Mouse (Mus musculus): ENCODE measurements around the gene Adcy6. TPM values are rescaled to one million over a fixed set of nuclear protein-coding genes. Genes with fewer than 3 reads are reported as not detected.

Adcy6 gene
- polyA plus RNA-seq, 1 experiment from 2014 or later = 11.2 TPM

GRCm38 (mm10) chr15:98632107-98632744 lies 22.4 kb upstream of the Adcy6 start:
- WGBS = under 1% methylated on average over 25 of the region's 25 CpGs
- H3K9me3 ChIP-seq (ENCODE audit: control insufficient read depth, low read length) = no peaks in the 10 kb centered on the region
- H3K4me1 ChIP-seq (replicated peaks; ENCODE audit: control insufficient read depth, insufficient read depth, low read length) = peaks cover 42% of the 10 kb centered on the region
- H3K4me2 ChIP-seq (ENCODE audit: low read depth, low read length, severe bottlenecking) = peak overlapping the region; percentile 97
- ATAC-seq (replicated peaks; ENCODE audit: low FRiP score) = peak; percentile 50
- peak overlapping the region; percentile 34; the same call in 1 of the 2 replicates for H3K27ac ChIP-seq (ENCODE audit: low read depth, low read length)
- peak; percentile 81 for DNase-seq (ENCODE audit: low spot score)
- peaks cover 54% of the 10 kb centered on the region for H3K27me3 ChIP-seq (ENCODE audit: control insufficient read depth, insufficient read depth, low read length)
- H3K9ac ChIP-seq (ENCODE audit: low read length) = peak overlapping the region; percentile 51
- H3K4me3 ChIP-seq (ENCODE audit: low read depth, low read length) = peak overlapping the region; percentile 83
- no peaks in the 10 kb centered on the region for H3K36me3 ChIP-seq (ENCODE audit: control insufficient read depth, insufficient read depth, low read length)

- 0 out of 2 replicates have a peak overlapping the region, but pooled peaks have one; percentile 34 for H3K27ac ChIP-seq (ENCODE audit: low read depth, low read length)
- H3K27me3 ChIP-seq (ENCODE audit: control insufficient read depth, insufficient read depth, low read length) = peaks cover 49% of the 10 kb centered on the region
- DNase-seq (ENCODE audit: low spot score) = peak; percentile 91
- 2% methylated on average over 18 of the region's 18 CpGs for WGBS
- no peaks in the 10 kb centered on the region for H3K36me3 ChIP-seq (ENCODE audit: control insufficient read depth, insufficient read depth, low read length)
- H3K9ac ChIP-seq (ENCODE audit: low read length) = peak overlapping the region; percentile 51; the same call in 1 of the 2 replicates
- H3K4me3 ChIP-seq (ENCODE audit: low read depth, low read length) = peak overlapping the region; percentile 83
- H3K9me3 ChIP-seq (ENCODE audit: control insufficient read depth, low read length) = no peaks in the 10 kb centered on the region
- peaks cover 42% of the 10 kb centered on the region for H3K4me1 ChIP-seq (replicated peaks; ENCODE audit: control insufficient read depth, insufficient read depth, low read length)
- H3K4me2 ChIP-seq (ENCODE audit: low read depth, low read length, severe bottlenecking) = peak overlapping the region; percentile 97
- ATAC-seq (replicated peaks; ENCODE audit: low FRiP score) = peak; percentile 19
Measured at GRCm38 (mm10) chr15:98631493-98631892, 21.6 kb upstream of the Adcy6 start.

GRCm38 (mm10) chr15:98630540-98630939 lies 20.7 kb upstream of the Adcy6 start, which contains the start of gene Cacnb3:
Gene Cacnb3, plus strand, starts transcription at chr15:98630840.
- 35% methylated on average over 4 of the region's 4 CpGs for WGBS
- Histone ChIP-seq H3K27me3 (ENCODE audit: control insufficient read depth, insufficient read depth, low read length) (peaks cover 45% of the 10 kb centered on the region), H3K4me1 (replicated peaks; ENCODE audit: control insufficient read depth, insufficient read depth, low read length) (peaks cover 39% of the 10 kb centered on the region)

GRCm38 (mm10) chr15:98629464-98629863 lies 19.6 kb upstream of the Adcy6 start:
- Histone ChIP-seq H3K27ac (ENCODE audit: low read depth, low read length) (no peak overlapping the region), H3K4me1 (replicated peaks; ENCODE audit: control insufficient read depth, insufficient read depth, low read length) (peaks cover 38% of the 10 kb centered on the region), H3K9ac (ENCODE audit: low read length) (no peak overlapping the region), H3K4me2 (ENCODE audit: low read depth, low read length, severe bottlenecking) (no peak overlapping the region), H3K27me3 (ENCODE audit: control insufficient read depth, insufficient read depth, low read length) (peaks cover 45% of the 10 kb centered on the region), H3K4me3 (ENCODE audit: low read depth, low read length) (no peak overlapping the region), H3K36me3 (ENCODE audit: control insufficient read depth, insufficient read depth, low read length) (no peaks in the 10 kb centered on the region), H3K9me3 (ENCODE audit: control insufficient read depth, low read length) (no peaks in the 10 kb centered on the region)
- no peak for ATAC-seq (replicated peaks; ENCODE audit: low FRiP score)
- 57% methylated on average over 6 of the region's 6 CpGs for WGBS
- DNase-seq (ENCODE audit: low spot score) = no peak

More at GRCm38 (mm10) chr15:98630540-98630939, 20.7 kb upstream of the Adcy6 start, which contains the start of gene Cacnb3:
- peak within 1 kb of the TSS; percentile 51; the same call in 1 of the 2 replicates for H3K9ac ChIP-seq (ENCODE audit: low read length)
- no peak for DNase-seq (ENCODE audit: low spot score)
- H3K4me2 ChIP-seq (ENCODE audit: low read depth, low read length, severe bottlenecking) = peak within 1 kb of the TSS; percentile 97; the same call in 1 of the 2 replicates
- H3K9me3 ChIP-seq (ENCODE audit: control insufficient read depth, low read length) = no peaks in the 10 kb centered on the region
- ATAC-seq (replicated peaks; ENCODE audit: low FRiP score) = no peak
- peak within 1 kb of the TSS; percentile 83 for H3K4me3 ChIP-seq (ENCODE audit: low read depth, low read length)
- no peak within 1 kb of the TSS for H3K27ac ChIP-seq (ENCODE audit: low read depth, low read length)
- no peaks in the 10 kb centered on the region for H3K36me3 ChIP-seq (ENCODE audit: control insufficient read depth, insufficient read depth, low read length)

- WGBS = 10% methylated on average over 20 of the region's 20 CpGs
Measured at GRCm38 (mm10) chr15:98628589-98629254, 18.8 kb upstream of the Adcy6 start.

GRCm38 (mm10) chr15:98626487-98627212 lies 16.8 kb upstream of the Adcy6 start:
- no peaks in the 10 kb centered on the region for H3K9me3 ChIP-seq (ENCODE audit: control insufficient read depth, low read length)
- no peak overlapping the region for H3K4me2 ChIP-seq (ENCODE audit: low read depth, low read length, severe bottlenecking)
- WGBS = 80% methylated on average over 7 of the region's 7 CpGs
- H3K4me1 ChIP-seq (replicated peaks; ENCODE audit: control insufficient read depth, insufficient read depth, low read length) = peaks cover 17% of the 10 kb centered on the region
- DNase-seq (ENCODE audit: low spot score) (no peak), ATAC-seq (replicated peaks; ENCODE audit: low FRiP score) (no peak)
- no peak overlapping the region for H3K4me3 ChIP-seq (ENCODE audit: low read depth, low read length)
- H3K36me3 ChIP-seq (ENCODE audit: control insufficient read depth, insufficient read depth, low read length) = no peaks in the 10 kb centered on the region
- no peak overlapping the region for H3K27ac ChIP-seq (ENCODE audit: low read depth, low read length)
- no peak overlapping the region for H3K9ac ChIP-seq (ENCODE audit: low read length)
- peaks cover 24% of the 10 kb centered on the region for H3K27me3 ChIP-seq (ENCODE audit: control insufficient read depth, insufficient read depth, low read length)

More at GRCm38 (mm10) chr15:98628589-98629254, 18.8 kb upstream of the Adcy6 start:
- DNase-seq (ENCODE audit: low spot score) = peak; percentile 66
- Histone ChIP-seq H3K27me3 (ENCODE audit: control insufficient read depth, insufficient read depth, low read length) (peaks cover 38% of the 10 kb centered on the region), H3K9ac (ENCODE audit: low read length) (peak overlapping the region; percentile 45), H3K4me1 (replicated peaks; ENCODE audit: control insufficient read depth, insufficient read depth, low read length) (peaks cover 33% of the 10 kb centered on the region), H3K36me3 (ENCODE audit: control insufficient read depth, insufficient read depth, low read length) (no peaks in the 10 kb centered on the region), H3K27ac (ENCODE audit: low read depth, low read length) (no peak overlapping the region), H3K4me3 (ENCODE audit: low read depth, low read length) (peak overlapping the region; percentile 3; the same call in 1 of the 2 replicates), H3K9me3 (ENCODE audit: control insufficient read depth, low read length) (no peaks in the 10 kb centered on the region), H3K4me2 (ENCODE audit: low read depth, low read length, severe bottlenecking) (peak overlapping the region; percentile 33; the same call in 1 of the 2 replicates)
- no peak for ATAC-seq (replicated peaks; ENCODE audit: low FRiP score)

GRCm38 (mm10) chr15:98626078-98626477 lies 16.2 kb upstream of the Adcy6 start:
- no peak overlapping the region for H3K27ac ChIP-seq (ENCODE audit: low read depth, low read length)
- H3K4me1 ChIP-seq (replicated peaks; ENCODE audit: control insufficient read depth, insufficient read depth, low read length) = peaks cover 11% of the 10 kb centered on the region; the same call in 1 of the 2 replicates
- WGBS = 31% methylated on average over 8 of the region's 8 CpGs
- DNase-seq (ENCODE audit: low spot score) (no peak), ATAC-seq (replicated peaks; ENCODE audit: low FRiP score) (no peak)
- H3K4me3 ChIP-seq (ENCODE audit: low read depth, low read length) = no peak overlapping the region
- H3K36me3 ChIP-seq (ENCODE audit: control insufficient read depth, insufficient read depth, low read length) = no peaks in the 10 kb centered on the region
- H3K4me2 ChIP-seq (ENCODE audit: low read depth, low read length, severe bottlenecking) = no peak overlapping the region
- H3K27me3 ChIP-seq (ENCODE audit: control insufficient read depth, insufficient read depth, low read length) = peaks cover 18% of the 10 kb centered on the region
- no peak overlapping the region for H3K9ac ChIP-seq (ENCODE audit: low read length)
- no peaks in the 10 kb centered on the region for H3K9me3 ChIP-seq (ENCODE audit: control insufficient read depth, low read length)

- Histone ChIP-seq H3K27me3 (ENCODE audit: control insufficient read depth, insufficient read depth, low read length) (peaks cover 3% of the 10 kb centered on the region; the same call in 1 of the 2 replicates), H3K4me1 (replicated peaks; ENCODE audit: control insufficient read depth, insufficient read depth, low read length) (peaks cover 5% of the 10 kb centered on the region; the same call in 1 of the 2 replicates), H3K36me3 (ENCODE audit: control insufficient read depth, insufficient read depth, low read length) (no peaks in the 10 kb centered on the region), H3K4me2 (ENCODE audit: low read depth, low read length, severe bottlenecking) (no peak overlapping the region), H3K4me3 (ENCODE audit: low read depth, low read length) (no peak overlapping the region), H3K9me3 (ENCODE audit: control insufficient read depth, low read length) (no peaks in the 10 kb centered on the region), H3K9ac (ENCODE audit: low read length) (no peak overlapping the region), H3K27ac (ENCODE audit: low read depth, low read length) (no peak overlapping the region)
- no peak for DNase-seq (ENCODE audit: low spot score)
- 54% methylated on average over 5 of the region's 5 CpGs for WGBS
- ATAC-seq (replicated peaks; ENCODE audit: low FRiP score) = no peak
Measured at GRCm38 (mm10) chr15:98623361-98623821, 13.5 kb upstream of the Adcy6 start.
